ENCODE assay signal across 24 mouse cellular contexts in the genomic region with DNA sequence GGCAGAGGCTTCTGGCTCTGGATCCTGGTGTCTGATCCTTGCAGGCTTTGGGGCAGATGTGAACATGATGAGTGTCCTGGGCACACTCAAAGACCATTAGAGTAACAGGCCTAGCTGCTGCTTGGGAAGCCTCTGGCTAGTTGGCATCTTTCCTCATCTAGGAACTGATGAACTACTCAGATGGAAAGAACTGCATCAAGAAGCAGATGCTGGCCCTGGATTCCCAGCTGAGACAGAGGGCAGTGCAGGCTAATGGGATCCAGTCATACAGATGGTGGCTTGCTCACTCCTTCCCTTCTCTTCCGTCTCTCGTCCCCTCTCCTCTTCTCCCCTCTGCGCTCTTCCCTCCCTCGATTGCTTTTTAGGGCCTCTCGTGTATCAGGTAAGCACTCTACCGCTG.
A peak's percentile ranks its signal among the peaks of the same experiment; 100 is the strongest.
DNase-seq lines count a peak whose midpoint lies in the region; ATAC-seq and TF ChIP-seq lines count a peak whose summit lies in the region.
"Had no signal": no experiment of that assay in that cellular context is flagged by ENCODE, and none has a peak within 500 bp of the region (broad histone marks: within the 10 kb centered on the region; RNA-seq: fewer than 3 reads in every experiment).

No protein-coding gene starts in this region.

- TF ChIP-seq CTCF in hindbrain, postnatal 0 days (IDR thresholded peaks at IDR 0.05; ENCODE audit: low read depth): no peak
- TF ChIP-seq CTCF in midbrain, postnatal 0 days (IDR thresholded peaks at IDR 0.05): no peak

- H3K36me3 ChIP-seq in hindbrain, postnatal 0 days (ENCODE audit: insufficient read depth, low read length): no peaks in the 10 kb centered on the region
- H3K36me3 ChIP-seq in hindbrain, embryonic 11.5 days (ENCODE audit: control insufficient read depth, insufficient read depth, low read length): no peaks in the 10 kb centered on the region
- no peaks in the 10 kb centered on the region for H3K36me3 ChIP-seq in midbrain, postnatal 0 days (ENCODE audit: insufficient read depth, low read length)
- no peaks in the 10 kb centered on the region for H3K36me3 ChIP-seq in midbrain, embryonic 15.5 days (replicated peaks)
- H3K36me3 ChIP-seq: embryonic facial prominence, embryonic 10.5 days; embryonic facial prominence, embryonic 12.5 days; forebrain, embryonic 15.5 days; G1E had no signal

- 81% methylated on average over 6 of the region's 6 CpGs for WGBS in hindbrain, postnatal 0 days
- WGBS in hindbrain, embryonic 11.5 days: 88% methylated on average over 6 of the region's 6 CpGs
- whole genome bisulfite sequencing in midbrain, postnatal 0 days: 94% methylated on average over 6 of the region's 6 CpGs
- 90% methylated on average over 6 of the region's 6 CpGs for WGBS in midbrain, embryonic 15.5 days

- no peak overlapping the region for H3K4me2 ChIP-seq in hindbrain, postnatal 0 days (ENCODE audit: low read depth, low read length)
- no peak overlapping the region for H3K4me2 ChIP-seq in hindbrain, embryonic 11.5 days (replicated peaks; ENCODE audit: low read depth, low read length)
- H3K4me2 ChIP-seq in midbrain, postnatal 0 days (ENCODE audit: low read depth, low read length, poor library complexity, severe bottlenecking): no peak overlapping the region
- no peak overlapping the region for H3K4me2 ChIP-seq in midbrain, embryonic 15.5 days
- H3K4me2 ChIP-seq: embryonic facial prominence, embryonic 12.5 days; forebrain, embryonic 13.5 days; forebrain, embryonic 15.5 days had no signal

- H3K9ac ChIP-seq in hindbrain, postnatal 0 days (replicated peaks; ENCODE audit: low read length): no peak overlapping the region
- H3K9ac ChIP-seq in hindbrain, embryonic 11.5 days (ENCODE audit: low read depth, low read length): no peak overlapping the region
- H3K9ac ChIP-seq in midbrain, postnatal 0 days (replicated peaks; ENCODE audit: low read length, poor library complexity, severe bottlenecking): no peak overlapping the region
- no peak overlapping the region for H3K9ac ChIP-seq in midbrain, embryonic 15.5 days
- H3K9ac ChIP-seq: embryonic facial prominence, embryonic 12.5 days; forebrain, embryonic 13.5 days; forebrain, embryonic 15.5 days; forebrain, postnatal 0 days had no signal

- no peaks in the 10 kb centered on the region for H3K9me3 ChIP-seq in hindbrain, postnatal 0 days (ENCODE audit: low read length)
- H3K9me3 ChIP-seq in hindbrain, embryonic 11.5 days (ENCODE audit: control insufficient read depth, low read length): no peaks in the 10 kb centered on the region
- no peaks in the 10 kb centered on the region for H3K9me3 ChIP-seq in midbrain, postnatal 0 days (ENCODE audit: low read length)
- H3K9me3 ChIP-seq in midbrain, embryonic 15.5 days: no peaks in the 10 kb centered on the region
- H3K9me3 ChIP-seq: embryonic facial prominence, embryonic 10.5 days; embryonic facial prominence, embryonic 12.5 days; forebrain, embryonic 13.5 days; forebrain, embryonic 15.5 days had no signal

- no peak overlapping the region for H3K27ac ChIP-seq in hindbrain, postnatal 0 days
- H3K27ac ChIP-seq in hindbrain, embryonic 11.5 days (ENCODE audit: low read depth, low read length): no peak overlapping the region
- no peak overlapping the region for H3K27ac ChIP-seq in midbrain, postnatal 0 days (ENCODE audit: low read depth, low read length)
- H3K27ac ChIP-seq in midbrain, embryonic 15.5 days: no peak overlapping the region
- H3K27ac ChIP-seq: embryonic facial prominence, embryonic 10.5 days; embryonic facial prominence, embryonic 12.5 days; forebrain, embryonic 13.5 days; forebrain, embryonic 15.5 days had no signal

- no peak for ATAC-seq in hindbrain, postnatal 0 days
- ATAC-seq in hindbrain, embryonic 11.5 days (ENCODE audit: low FRiP score): no peak
- no peak for ATAC-seq in midbrain, postnatal 0 days (ENCODE audit: low FRiP score)
- no peak for ATAC-seq in midbrain, embryonic 15.5 days (replicated peaks)
- ATAC-seq: activated CD4-positive, CD25-positive, alpha-beta regulatory T cell, adult 4 months; CD4-positive, CD25-positive, alpha-beta regulatory T cell, adult 4 months; forebrain, embryonic 13.5 days; forebrain, embryonic 15.5 days; forebrain, postnatal 0 days; Patski had no signal

- H3K27me3 ChIP-seq in hindbrain, postnatal 0 days (ENCODE audit: insufficient read depth, low read length): no peaks in the 10 kb centered on the region
- no peaks in the 10 kb centered on the region for H3K27me3 ChIP-seq in hindbrain, embryonic 11.5 days (ENCODE audit: control insufficient read depth, insufficient read depth, low read length)
- H3K27me3 ChIP-seq in midbrain, postnatal 0 days (ENCODE audit: insufficient read depth, low read length): no peaks in the 10 kb centered on the region
- H3K27me3 ChIP-seq in midbrain, embryonic 15.5 days (replicated peaks): no peaks in the 10 kb centered on the region
- H3K27me3 ChIP-seq: CH12.LX had no signal

- no peaks in the 10 kb centered on the region for H3K4me1 ChIP-seq in hindbrain, postnatal 0 days (ENCODE audit: insufficient read depth, low read length)
- no peaks in the 10 kb centered on the region for H3K4me1 ChIP-seq in hindbrain, embryonic 11.5 days (replicated peaks; ENCODE audit: control insufficient read depth, insufficient read depth, low read length)
- no peaks in the 10 kb centered on the region for H3K4me1 ChIP-seq in midbrain, postnatal 0 days (ENCODE audit: insufficient read depth, low read length)
- H3K4me1 ChIP-seq in midbrain, embryonic 15.5 days: no peaks in the 10 kb centered on the region
- H3K4me1 ChIP-seq: embryonic facial prominence, embryonic 10.5 days had no signal

- DNase-seq in cerebellum, postnatal 10 days: peak; percentile 49 to 52
- no peak for DNase-seq in cerebellum, adult 18-20 months
- peak; percentile 44 for DNase-seq in hindbrain, postnatal 0 days (ENCODE audit: low spot score)
- no peak for DNase-seq in hindbrain, embryonic 11.5 days (ENCODE audit: low spot score)
- peak; percentile 58 for DNase-seq in midbrain, postnatal 0 days (ENCODE audit: low spot score)
- DNase-seq: adrenal gland, adult 8-10 months; adrenal gland, postnatal 14 days; adrenal gland, postnatal 36 days; B cell, adult 2 months; cerebellum, adult 11-12 months; cerebellum, adult 8-10 months; cerebellum, adult 9-11 months; cerebellum, postnatal 25 days; forebrain, postnatal 0 days had no signal

- no peak overlapping the region for H3K4me3 ChIP-seq in hindbrain, postnatal 0 days (ENCODE audit: low read length)
- no peak overlapping the region for H3K4me3 ChIP-seq in hindbrain, embryonic 11.5 days (ENCODE audit: low read depth, low read length)
- no peak overlapping the region for H3K4me3 ChIP-seq in midbrain, postnatal 0 days (ENCODE audit: low read depth, low read length)
- H3K4me3 ChIP-seq in midbrain, embryonic 15.5 days: no peak overlapping the region
- H3K4me3 ChIP-seq: embryonic facial prominence, embryonic 10.5 days; embryonic facial prominence, embryonic 12.5 days; forebrain, embryonic 13.5 days; forebrain, embryonic 15.5 days had no signal

Comparison
In these comparisons a context has a peak if more than half of its experiments do, and no peak if none do; other contexts are left out.
1. DNase-seq: peak in cerebellum, postnatal 10 days (2 of 2), hindbrain, postnatal 0 days (single experiment) and midbrain, postnatal 0 days (single experiment); none in cerebellum, adult 18-20 months (0 of 2) and hindbrain, embryonic 11.5 days (single experiment).